Mouse (Mus musculus) gastrocnemius, adult 2 months (tissue): ENCODE measurements around the gene C1ql4. TPM values are rescaled to one million over a fixed set of nuclear protein-coding genes. Genes with fewer than 3 reads are reported as not detected.

Experiments
- DNase-seq: peaks from one replicate; pipeline ENCODE4 v3.0.0; 2022
- H3K27ac ChIP-seq: fragments of 200-600 bp; 2 replicates; pipeline ENCODE4 v1.8.1; 2022; ENCODE audit warnings: mild to moderate bottlenecking
- H3K4me3 ChIP-seq: fragments of 200-600 bp; 2 replicates; pipeline ENCODE4 v1.8.1; 2022; ENCODE audit warnings: mild to moderate bottlenecking, moderate library complexity
- CTCF ChIP-seq: fragments of 200-600 bp; IDR thresholded peaks from 2 replicates; pipeline ENCODE4 v1.8.1; 2022; ENCODE audit warnings: antibody characterized with exemption, mild to moderate bottlenecking, moderate library complexity
- intact Hi-C: fragments of 180-260 bp; cut with DNase I; formaldehyde crosslinking; loops from one replicate; pipeline ENCODE4 v1.15.1; 2025
- total RNA-seq, 2 experiments: library from RNA; stranded (reverse); gene quantifications; 2 replicates each; pipeline ENCODE4 v1.2.3; 2021

The C1ql4 gene
- total RNA-seq, 2 experiments from 2014 or later: not detected

DNA sequence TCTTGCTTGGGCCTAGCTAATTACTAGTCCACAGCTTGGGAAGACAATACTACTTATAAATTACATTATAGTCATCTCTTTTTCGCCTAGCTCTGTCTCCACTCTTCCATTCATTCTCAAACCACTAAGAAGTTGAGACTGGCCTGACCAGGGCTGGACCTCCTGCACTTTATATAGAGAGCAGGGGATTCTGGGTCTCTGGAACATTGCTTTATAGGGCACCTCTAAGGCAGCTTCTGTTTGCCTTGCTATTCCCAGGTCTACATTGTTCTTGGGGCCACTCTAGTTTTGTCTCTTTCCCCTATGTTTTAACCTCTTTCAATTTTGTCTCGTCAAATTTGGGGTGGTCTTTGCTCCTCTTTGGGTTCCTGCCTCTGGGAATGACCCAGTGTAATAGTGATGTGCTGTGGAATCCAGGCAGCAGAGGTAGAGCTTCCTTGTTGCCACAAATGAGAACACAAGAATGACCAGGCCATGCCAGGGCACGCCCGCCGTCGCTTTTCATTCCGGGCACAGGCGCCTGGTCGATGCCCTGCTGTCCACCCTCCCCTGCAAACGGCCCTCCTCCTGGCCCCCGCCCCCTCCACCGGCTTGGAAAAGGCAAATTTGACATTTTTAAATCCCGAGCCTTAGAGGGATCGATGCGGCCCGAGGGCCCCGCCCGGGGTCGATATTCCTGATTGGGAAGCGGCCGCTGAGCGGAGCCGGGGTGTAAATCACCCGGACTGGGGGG lies 8.6 kb upstream of the C1ql4 start:
- no peak overlapping the region for H3K27ac ChIP-seq
- TF ChIP-seq CTCF: no peak
- H3K4me3 ChIP-seq: peak overlapping the region; percentile 67
- no peak for DNase-seq
- intact Hi-C loops: no loop called here

DNA sequence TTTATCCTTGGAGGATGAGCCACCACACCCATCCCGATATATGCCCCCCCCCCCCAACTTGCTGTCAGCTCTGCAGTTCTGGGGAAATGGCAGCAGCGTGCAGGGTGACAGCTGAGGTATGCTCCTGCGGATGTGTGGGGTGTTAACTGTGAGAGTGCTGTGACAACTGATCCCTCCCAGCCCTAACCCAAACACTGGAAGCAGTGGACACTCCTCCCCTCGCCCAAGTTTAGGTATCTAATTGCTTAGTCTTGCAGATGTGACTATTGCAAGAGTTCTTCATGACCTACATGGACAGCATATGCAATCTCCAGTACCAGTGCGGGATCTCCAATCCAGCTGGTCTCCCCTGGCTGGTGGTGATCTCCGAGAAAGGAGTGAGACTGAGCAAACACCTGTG lies 7.7 kb upstream of the C1ql4 start:
- Histone ChIP-seq H3K27ac (no peak overlapping the region), H3K4me3 (no peak overlapping the region)
- DNase-seq: no peak
- intact Hi-C loops: no loop called here
- no peak for TF ChIP-seq CTCF

DNA sequence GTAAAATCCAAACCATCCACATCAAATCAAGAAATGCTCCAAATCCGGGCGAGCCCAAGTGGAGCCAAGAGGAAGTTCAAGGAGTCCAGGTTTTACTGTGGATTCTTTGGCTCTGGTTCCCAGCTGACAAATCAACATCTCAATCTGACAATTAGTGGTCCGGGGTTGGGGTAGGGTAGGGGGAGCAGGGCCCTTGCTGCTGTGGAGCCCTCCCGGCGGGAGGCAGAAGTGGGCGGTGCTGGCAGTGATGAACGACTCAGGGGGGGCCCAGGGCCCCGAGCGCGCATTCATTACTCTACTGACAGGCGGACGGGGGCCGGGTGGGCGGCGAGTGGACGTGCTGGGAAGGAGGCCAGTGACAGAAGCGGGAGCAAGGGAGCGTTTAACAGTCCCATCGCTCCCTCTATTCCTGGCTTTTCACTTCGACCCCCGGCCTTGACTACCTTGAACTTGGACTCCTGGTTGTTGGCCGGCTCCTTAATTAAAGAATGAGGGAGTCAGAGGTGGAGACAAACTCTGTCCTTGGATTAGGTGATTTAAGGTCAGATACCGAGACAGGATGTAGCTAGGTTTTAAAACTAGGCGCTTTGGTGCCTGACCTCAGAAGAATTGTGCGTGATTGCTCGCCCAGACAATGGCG lies 7.1 kb upstream of the C1ql4 start:
- H3K4me3 ChIP-seq: 0 out of 2 replicates have a peak overlapping the region, but pooled peaks have one; percentile 17
- no peak for TF ChIP-seq CTCF
- no peak overlapping the region for H3K27ac ChIP-seq
- intact Hi-C loops: no loop called here
- DNase-seq: no peak

DNA sequence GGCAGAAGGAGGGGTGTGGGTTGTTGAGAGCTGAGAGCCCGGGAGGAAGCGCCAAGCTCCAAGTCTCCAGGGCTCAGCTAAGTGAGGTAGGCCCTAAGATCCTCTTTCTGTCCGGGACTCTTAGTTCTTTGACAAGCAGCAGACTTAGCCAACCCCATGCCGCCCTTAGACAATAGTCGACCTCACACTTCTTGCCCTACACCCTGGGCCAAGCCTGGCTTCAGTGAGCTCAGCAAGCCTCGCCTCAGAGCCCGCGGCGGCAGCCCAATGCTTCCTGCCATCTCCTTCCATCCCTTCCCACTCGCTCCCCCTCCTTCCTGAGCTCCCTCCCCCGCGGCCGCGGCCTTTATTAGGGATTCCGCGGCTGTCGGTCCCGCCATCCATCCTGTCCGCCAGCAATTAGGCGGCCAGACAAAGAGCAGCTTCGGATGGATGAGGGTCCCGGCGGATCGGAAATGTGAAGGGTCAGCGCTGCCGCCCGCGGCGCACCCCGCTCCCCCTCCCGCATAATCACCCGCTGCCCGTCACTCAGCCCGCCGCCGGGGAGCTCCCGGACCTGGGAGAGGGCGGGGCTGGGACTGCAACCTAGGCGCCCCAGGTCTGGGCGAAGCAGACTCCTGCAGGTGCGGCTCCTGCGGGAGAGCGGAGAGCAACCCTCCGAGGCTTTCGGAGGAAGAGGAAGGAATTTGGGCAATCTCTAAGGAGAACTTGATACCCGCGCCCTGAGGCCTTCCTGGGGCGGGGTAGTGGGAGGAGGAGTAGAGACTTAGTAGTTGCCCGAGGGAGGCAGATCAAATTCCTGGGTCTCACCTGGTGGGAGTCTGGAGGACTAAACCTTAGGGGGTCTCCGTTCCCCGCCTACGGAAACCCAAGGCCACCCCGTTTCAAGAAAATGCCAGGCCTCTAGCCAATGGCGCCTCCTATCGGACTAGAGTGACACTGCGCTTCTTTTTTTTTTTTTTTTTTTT lies 6.0 kb upstream of the C1ql4 start:
- peak overlapping the region; percentile 69 for H3K4me3 ChIP-seq
- intact Hi-C loops: no loop called here
- TF ChIP-seq CTCF: peak; percentile 51
- DNase-seq: peak; percentile 56
- H3K27ac ChIP-seq: 0 out of 2 replicates have a peak overlapping the region, but pooled peaks have one; percentile 0

DNA sequence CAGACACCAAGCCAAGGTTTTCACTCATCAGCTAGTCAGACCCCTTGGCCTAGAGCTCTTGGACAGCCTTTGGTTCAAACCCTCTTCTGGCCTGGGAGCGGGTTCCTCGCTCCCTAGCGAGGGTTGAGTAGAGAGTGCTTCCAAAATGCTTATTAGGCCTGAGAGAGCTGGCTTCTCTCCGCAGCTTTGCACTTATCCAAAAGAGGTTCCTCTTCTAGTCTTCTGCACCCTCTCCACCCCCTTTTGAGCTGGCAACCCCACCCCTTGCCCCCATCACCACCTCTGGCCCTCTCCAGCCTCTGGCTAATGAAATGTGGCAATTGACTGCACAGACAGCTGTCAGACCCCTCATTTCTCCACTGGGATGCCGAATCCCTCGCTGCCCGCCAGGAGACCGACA lies 5.3 kb upstream of the C1ql4 start, which contains the start of gene Dnajc22:
TSS of gene Dnajc22 (plus strand) at position 301 of the 400 bp plus-strand sequence.
- TF ChIP-seq CTCF: no peak
- 0 out of 2 replicates have a peak within 1 kb of the TSS, but pooled peaks have one; percentile 0 for H3K27ac ChIP-seq
- H3K4me3 ChIP-seq: peak within 1 kb of the TSS; percentile 69
- intact Hi-C loops: no loop called here
- no peak for DNase-seq

DNA sequence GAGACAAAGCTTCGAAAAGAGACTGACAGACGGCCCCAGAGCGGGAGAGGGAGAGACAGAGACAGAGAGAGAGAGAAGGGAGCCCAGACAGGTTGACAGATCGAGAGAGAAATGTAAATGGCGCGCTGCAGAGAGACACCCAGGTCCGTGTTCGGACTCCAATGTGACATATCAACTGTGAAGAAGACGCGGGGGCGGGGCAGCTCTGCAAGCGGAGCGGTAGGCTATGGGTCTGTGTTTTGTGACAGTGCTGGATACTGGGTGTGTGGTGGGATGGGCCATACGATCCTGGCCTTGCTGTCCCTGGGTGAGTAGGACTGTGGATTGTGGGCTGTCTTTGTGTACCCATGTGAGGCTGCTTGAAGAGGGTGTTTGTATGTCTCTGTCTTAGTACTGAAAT lies 1.5 kb upstream of the C1ql4 start:
- no peak for TF ChIP-seq CTCF
- Histone ChIP-seq H3K4me3 (no peak overlapping the region), H3K27ac (no peak overlapping the region)
- intact Hi-C loops: loop anchor here (5.0 kb wide), 1 partner anchor 37 kb away; no protein-coding TSS in a partner anchor
- DNase-seq: no peak

DNA sequence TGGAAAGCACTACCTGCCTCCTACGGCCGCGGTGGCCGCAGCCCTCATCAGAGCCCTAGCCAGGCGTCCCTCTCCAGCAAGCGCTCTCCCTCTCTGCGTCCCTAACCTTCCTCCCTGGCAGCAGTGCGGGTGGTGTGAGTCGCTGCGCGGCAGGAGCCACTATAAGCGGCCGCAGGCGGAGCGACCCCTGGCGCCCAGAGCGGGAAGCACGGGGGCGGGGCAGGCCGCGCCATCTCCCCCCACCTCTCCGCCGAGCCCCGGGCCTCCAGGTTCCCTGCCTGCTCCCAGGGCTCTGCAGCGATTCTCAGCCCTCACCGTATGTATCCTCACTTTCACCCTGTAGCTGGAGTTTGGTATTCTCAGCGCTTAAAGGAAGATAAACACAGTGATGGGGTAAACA lies 675 bp upstream of the C1ql4 start:
- H3K27ac ChIP-seq: no peak overlapping the region
- intact Hi-C loops: loop anchor here (5.0 kb wide), 1 partner anchor 36 kb away; no protein-coding TSS in a partner anchor
- H3K4me3 ChIP-seq: peak overlapping the region; percentile 51

DNA sequence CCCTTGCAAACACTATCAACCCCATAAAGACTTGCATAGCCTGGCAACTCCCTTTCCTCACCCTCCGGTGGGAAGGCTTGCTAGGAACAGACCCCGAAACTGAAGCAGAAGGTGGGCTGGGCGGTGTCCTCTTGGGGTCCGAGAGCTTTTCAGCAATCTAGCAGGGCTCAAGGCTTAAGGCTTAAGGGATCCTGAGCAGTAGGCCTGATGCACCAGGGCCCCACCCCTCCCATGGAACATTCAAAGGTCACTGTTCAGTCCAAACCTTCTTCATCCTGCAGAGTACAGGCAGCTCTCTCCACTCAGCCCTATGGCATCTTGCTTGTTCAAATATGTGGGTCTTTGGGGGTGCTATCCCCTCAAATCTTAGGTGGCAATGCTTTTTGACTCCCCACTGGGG lies 1.6 kb downstream of the C1ql4 start:
- intact Hi-C loops: loop anchor here (5.0 kb wide), 1 partner anchor 34 kb away; no protein-coding TSS in a partner anchor
- TF ChIP-seq CTCF: no peak
- no peak overlapping the region for H3K27ac ChIP-seq
- DNase-seq: no peak
- H3K4me3 ChIP-seq: no peak overlapping the region

More for the DNA sequence above, 675 bp upstream of the C1ql4 start:
- DNase-seq: peak; percentile 86
- TF ChIP-seq CTCF: peak; percentile 97

DNA sequence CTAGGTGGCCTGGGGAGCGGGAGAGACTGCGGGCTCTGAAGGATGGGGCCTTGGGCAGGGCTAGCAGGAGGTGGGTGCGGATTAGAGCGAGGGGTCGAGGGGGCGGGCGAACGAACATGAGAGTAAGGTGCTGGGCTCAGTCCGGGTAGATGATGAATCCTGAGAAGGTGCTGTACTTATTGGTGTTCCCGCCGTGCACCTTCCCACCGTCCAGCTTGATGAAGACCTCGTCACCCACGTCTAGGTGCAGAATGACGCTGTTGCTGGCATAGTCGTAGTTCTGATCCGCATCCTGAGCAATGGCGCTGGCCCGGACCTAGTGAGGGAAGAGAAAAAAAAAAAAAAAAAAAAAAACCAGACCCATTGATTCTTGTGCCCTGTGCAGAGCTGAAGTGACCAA lies 3.0 kb downstream of the C1ql4 start:
- DNase-seq: no peak
- intact Hi-C loops: loop anchor here (5.0 kb wide), 1 partner anchor 32 kb away; no protein-coding TSS in a partner anchor
- no peak for TF ChIP-seq CTCF
- no peak overlapping the region for H3K4me3 ChIP-seq
- H3K27ac ChIP-seq: no peak overlapping the region

DNA sequence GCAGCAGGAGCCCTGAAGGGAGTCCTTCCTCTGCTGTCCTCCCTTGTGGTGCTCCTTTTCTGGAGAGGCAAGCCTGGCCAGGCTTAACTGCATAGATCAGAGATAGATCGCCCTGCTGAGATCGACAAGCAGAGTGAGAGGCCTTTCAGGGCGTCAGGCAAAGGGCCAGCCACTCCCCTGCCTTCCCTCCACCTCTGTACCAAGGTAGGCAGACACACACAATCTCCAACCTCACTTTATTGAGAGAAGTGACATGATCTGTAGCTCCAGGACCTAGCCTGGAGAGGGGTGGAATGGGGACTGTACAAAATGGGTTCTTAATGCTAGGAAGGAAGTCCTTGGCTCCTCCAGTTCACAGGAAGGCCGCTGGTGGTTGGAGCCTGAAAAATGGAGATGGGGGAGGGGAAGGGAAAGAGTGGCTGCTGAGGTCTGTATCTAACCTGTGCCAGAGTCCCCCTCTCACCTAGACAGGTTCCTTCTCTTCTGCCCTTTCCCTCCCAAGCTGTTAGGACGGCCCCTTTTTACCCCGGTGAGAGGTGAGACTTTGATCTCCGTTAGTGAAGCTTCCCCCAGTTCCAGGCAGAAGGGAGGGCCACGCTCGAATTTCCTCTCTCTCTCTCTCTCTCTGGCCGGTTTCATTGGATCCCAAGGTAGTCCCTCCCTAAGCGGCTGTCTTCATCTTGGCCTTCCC lies 3.6 kb downstream of the C1ql4 start:
- Histone ChIP-seq H3K27ac (no peak overlapping the region), H3K4me3 (no peak overlapping the region)
- intact Hi-C loops: no loop called here
- no peak for TF ChIP-seq CTCF
- DNase-seq: no peak

DNA sequence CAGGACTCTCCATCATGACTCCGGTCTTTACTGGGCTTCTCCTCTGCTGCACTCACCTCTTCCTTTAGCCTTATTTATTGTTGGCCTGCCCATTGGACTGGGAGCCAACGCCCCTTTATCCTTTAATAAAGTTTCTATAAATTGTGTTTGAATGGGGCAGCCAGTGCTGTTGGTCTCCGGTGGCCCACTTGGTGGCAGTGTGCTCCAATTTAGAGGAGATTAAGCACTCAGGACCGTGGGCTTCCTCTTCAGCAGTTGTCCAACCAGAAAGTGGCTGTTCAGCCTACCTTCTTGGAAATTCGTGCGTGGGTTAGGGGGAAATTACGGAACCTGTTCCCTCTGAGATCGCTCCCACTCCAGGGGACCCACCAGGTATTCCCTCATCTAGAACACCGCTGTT lies 4.4 kb downstream of the C1ql4 start:
- intact Hi-C loops: no loop called here
- no peak for DNase-seq
- no peak overlapping the region for H3K27ac ChIP-seq
- no peak overlapping the region for H3K4me3 ChIP-seq
- TF ChIP-seq CTCF: peak; percentile 65

DNA sequence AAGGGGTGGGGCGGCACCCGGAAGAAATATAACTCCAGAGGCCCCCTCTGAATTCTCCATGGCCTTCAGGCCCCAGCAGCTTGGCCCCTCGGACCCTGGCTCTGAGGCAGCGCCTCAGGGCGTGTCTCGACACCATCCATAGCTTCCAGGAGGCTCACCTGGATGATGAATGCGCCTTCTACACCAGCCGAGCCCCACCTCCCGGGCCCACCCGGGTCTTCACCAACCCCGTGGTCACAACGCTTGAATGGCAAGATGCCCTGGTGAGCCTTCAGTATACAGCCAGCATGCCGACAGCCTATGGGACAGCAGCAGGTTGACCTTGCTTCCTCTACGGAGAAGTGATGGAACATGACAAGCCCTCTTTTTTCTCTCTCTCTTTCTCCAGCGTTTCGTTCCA lies 4.8 kb downstream of the C1ql4 start:
- H3K27ac ChIP-seq: no peak overlapping the region
- TF ChIP-seq CTCF: no peak
- intact Hi-C loops: no loop called here
- H3K4me3 ChIP-seq: no peak overlapping the region
- no peak for DNase-seq
